Mouse (Mus musculus) monocyte, adult 5-6 weeks (primary cell): ENCODE results near the gene Vrk1. TPM values are rescaled to one million over a fixed set of nuclear protein-coding genes. Genes with fewer than 3 reads are reported as not detected.

ENCODE experiments used
- ATAC-seq: fragments of 153-309, 156-312 bp; replicated peaks from 2 replicates; pipeline ENCODE4 v1.8.0; 2017; ENCODE audit warnings: mild to moderate bottlenecking; ENCODE audit not compliant: low TSS enrichment, insufficient number of reproducible peaks, severe bottlenecking, poor library complexity, low FRiP score
- total RNA-seq: library from RNA; stranded (forward); fragments of 200-1000, 200-491, 200-594 nt; gene quantifications from 3 replicates; pipeline ENCODE4 v1.2.3, GENCODE M21; 2017

Gene Vrk1
- total RNA-seq, 1 experiment from 2014 or later, result 119 TPM

DNA sequence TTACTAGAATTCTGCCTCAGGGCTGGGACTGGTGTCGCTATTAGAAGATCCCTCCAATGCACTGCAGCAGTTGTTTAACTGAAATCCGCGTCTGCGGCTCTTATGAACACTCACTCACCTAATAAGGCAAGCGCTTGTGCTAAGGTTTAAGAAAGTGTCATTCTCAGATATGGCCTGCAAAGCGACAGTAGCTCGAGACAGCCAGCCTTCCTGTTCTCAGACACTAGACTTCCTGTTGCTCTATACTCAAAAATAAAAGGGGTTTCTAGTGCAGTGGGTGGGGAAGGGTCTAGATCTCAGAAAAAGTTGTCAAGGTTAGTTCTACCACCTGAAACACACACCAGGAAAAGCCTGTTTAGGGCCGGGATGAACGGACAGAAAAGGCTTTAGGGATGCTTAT lies 21.9 kb downstream of the Vrk1 start:
- ATAC-seq, result no peak

DNA sequence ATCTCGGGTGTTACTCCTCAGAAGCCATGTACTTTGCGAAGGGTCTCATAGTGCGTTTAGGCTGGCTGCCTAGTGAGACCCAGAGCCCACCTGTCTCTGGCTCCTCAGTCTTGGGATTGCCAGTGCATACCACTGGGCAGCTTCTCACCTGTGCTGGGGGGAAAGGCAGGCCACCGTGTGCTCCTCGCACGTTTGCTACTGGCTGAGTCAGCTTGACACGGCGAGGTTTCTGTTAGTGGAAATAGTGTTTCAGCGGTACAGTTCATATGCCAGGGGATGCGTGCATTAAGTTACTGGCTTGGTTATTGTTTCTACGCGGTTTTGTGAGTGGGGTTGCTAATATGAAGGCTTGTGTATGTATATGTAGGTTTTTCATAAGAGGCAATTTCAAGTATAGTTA lies 22.3 kb downstream of the Vrk1 start:
- ATAC-seq, result no peak

DNA sequence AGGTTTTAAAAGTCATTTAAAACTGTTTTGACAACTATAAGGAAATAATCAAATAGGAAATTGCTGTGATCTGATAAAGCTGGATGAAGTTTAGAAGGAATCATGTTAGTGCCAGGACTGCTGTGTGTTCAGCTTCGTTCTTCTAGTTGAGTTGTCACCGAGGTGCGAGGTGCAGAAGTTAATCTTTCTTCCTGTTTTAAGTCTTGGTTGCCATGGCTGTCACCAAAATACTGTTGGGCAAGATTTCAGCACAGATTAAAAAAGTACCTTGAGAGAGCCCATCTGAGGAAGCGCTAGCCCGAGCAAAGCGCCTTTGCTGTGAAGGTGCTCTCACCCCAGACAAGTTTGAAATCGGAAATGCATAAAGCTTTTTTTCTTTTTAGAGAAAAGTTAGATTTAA lies 24.2 kb downstream of the Vrk1 start:
- peak; percentile 58 for ATAC-seq

DNA sequence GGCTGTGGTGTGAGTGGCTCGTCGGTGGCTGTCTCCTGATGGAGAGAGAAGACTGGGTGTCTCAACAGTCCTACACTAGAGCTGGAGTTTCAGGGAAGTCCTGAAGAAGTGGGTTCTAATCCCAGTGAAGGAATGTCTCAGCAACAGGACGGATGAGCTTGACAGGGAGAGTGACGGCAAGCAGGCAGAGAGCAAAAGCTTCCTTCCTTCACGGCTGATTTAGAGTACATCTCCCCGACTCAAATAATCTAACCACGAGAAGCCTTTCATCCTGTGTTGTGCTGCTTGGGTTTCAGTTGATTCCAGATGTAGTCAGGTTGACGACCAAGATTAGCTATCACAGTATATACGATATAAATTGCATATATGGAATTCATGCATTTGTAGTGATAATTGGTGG lies 24.7 kb downstream of the Vrk1 start:
- ATAC-seq, result no peak

DNA sequence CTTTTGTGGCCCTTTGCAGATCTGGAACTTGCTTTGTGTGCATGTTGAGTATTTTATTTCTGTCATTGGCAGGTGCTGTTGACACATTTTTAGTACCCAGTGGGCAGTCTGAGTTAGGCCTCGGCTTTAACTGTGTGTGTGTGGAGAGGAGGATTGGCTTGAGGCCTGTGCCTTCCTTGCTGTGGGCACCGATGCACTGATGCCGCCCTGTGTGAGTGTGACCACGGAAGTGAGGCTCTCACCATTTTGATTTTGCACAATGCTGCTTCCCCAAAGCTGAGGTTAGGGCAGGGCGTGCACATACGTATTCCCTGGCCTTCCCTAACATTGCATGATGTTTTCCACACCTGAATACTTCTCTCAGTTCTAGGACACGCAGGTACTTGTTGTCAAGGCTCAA lies 30.2 kb downstream of the Vrk1 start:
- no peak for ATAC-seq

DNA sequence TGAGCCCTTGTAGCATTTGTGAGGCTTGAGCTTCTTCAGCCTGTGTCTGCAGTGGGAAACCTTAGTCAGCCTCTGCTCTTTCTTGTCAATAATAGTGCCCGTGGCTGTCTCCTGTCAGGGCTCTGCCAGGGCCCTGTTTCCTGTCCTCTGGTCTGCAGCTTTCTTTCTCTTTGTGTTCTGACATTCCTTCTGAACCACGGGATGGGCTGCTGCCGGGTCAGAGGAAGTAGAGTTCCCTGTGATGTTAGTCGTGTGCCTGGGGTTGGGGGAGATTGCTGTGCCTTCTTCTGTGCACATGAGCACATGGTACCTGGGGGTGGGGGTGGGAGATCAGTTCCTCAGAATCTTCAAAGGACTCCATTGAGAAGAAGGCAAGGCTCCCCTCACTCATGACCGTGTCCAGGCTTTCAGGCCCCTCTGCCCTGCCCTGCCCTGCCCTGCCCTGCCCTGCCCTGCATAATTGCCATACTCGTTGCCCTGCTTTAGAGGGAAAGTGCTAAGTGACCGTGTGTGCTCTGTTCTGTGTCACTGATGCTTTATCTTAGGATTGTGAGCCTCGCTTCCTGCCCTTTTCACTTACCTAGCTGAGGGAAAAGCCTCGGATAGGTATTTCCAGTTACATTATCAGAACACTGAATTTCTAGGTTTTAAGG lies 36.2 kb downstream of the Vrk1 start:
- ATAC-seq, result no peak

DNA sequence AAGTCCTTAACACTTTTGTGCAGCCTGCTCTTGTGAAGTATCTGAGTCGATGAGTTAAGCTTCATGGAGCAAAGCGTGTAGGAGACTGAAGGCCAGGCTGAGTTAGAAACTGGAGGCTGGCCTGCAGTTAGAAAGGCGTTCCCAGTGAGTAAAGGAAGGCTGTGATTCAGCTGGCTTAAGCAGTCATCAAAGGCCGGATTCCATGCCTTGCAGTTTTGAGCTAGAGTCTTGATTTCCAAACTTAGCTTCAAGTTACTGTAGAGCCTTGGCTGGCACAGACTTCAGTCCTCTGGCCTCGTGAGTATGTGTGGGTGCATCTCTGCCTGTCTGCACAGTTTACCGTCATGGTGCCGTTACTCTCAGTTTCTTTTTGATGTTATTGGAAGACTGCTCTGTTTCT lies 42.2 kb downstream of the Vrk1 start:
- no peak for ATAC-seq

DNA sequence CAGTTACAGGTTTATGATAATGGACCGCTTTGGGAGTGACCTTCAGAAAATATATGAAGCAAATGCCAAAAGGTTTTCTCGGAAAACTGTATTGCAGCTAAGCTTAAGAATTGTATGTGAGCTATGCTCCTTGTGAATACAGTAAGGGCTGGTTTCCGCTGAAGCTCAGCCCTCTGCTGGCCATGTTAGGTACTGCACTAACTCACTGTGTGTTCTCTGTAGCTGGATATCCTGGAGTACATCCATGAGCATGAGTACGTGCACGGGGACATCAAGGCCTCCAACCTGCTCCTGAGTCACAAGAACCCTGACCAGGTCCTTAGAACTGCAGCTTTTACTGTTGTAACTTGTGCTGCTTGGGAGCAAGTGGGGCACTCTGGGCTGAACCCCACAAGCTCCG lies 45.8 kb downstream of the Vrk1 start:
- peak; percentile 80 for ATAC-seq

DNA sequence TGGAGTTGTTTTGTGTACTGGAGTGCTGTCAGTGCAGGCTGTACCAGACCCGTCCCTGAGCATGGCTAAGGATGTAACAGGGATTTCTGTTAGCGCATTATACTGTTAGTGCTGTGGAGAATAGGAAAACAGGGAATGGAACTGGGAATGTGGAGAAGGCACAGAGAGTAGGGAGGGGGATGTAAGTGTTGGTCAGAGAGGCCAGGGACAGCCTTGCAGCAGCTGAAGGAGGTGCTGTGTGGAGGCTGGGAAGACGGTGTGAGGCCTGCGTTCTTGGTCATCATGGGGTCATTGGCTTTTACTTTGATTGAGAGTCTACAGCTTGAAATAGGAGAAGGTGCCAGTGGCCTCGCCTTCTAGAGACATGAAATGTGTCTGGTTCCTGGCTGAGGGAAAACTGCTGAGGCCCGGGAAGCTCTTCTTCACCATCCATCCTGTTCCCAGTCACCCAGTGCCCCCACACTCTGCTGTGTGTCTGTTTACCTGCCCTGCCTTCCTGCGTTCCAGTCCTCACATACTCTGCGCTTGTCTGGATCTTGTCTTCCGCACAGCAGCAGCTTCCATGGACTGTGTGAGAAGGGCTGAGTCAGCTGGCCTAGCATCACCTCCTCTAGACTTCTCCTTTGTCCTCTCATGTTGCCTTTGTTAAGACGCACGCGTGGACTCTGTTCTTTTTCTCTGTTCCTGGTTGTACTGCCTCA lies 50.0 kb downstream of the Vrk1 start:
- ATAC-seq, result no peak

DNA sequence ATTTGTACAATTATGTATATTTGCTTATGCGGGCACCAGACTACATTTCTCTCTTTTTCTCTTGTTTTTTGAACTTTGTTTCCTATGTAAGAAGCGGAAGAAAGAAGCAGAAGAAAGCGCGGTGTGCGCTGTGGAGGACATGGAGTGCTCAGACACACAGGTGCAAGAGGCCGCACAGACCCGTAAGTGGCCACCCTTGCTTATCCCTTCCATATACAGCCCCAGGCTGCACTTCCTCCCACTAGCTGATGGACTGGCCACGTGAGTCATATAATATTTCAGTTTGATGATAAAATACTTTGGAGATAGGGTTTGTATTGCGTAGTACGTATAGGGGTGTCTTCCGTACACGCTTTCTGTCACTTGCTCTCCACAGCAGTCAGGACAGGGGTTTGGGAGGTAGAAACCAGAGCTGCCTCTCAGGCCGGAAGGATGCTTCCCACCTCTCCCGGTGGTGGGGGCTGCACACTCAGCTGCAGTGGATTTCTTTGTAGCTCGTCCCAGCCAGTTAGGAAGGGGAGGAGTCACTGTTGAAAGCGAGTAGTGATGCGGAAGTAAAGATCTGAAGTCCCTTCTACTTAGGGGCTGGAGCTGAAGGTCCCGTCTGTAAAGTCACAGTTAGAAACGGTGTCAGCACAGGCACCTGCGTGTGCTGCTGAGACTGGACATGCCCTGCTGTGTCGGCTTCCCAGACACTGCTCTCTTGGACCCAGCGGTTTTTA lies 60.6 kb downstream of the Vrk1 start:
- ATAC-seq, result no peak

DNA sequence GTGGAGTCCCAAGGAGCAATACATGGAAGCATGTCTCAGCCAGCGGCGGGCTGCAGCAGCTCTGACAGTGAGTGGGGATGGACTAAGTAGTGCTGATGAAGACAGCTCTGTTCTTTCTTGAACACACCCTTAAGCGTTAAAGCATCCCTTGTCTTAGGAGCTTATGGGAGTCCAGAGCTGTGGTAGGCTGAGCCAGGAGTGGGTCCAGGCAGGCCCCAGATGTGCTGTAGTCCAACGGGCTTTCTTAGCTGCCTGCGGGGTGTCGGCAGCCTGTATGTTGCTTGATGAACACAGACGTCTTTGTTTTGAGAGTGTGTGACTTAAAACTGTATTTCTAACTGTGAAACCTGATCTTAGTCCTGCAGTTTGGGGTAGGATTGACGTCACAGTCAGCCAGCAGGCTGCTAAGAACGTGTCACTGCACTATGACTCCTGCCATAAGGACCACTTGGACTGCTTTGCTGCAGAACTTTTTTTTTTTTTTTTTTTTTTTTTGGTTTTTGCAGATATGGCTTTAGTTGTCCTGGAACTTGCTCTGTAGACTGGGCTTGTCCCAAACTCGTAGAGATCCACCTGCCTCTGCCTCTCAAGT lies 61.6 kb downstream of the Vrk1 start:
- no peak for ATAC-seq

DNA sequence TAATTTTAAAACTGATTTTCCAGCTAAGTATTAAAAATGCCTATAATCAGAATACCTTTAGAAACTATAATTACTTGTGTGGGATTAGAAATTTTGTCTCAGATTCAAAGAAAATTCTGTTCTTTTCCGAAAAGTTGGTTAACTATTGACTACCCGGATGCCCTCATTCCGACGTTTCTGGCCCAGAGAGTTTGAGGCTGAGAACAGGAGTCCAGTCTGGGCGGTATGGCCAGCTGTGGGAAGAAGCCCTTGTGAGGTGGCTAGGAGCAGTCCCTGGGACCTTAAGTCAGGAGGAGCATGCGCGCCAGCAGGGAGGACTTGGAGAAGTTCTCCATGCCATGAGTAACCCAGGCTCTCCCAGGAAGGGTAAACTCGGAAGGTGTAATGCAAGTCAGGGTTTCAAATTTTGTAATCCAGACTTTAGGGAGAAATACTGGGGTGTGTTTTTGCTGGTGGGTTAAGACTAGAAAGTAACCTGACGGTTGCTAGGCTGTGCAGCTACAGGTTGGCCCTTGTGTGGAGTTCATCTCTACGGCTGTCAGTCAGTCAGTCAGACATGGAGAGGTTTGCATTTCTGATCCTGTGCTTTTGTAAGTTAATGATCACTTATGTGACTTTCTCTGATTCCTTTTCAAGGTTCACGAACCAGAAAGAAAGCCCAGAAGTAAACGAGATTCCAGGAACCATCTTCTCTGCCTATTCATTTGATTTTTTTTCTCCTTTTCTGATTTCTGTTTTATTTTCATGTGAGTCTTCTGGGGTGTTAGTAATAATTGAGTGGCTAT lies 64.5 kb downstream of the Vrk1 start:
- no peak for ATAC-seq

DNA sequence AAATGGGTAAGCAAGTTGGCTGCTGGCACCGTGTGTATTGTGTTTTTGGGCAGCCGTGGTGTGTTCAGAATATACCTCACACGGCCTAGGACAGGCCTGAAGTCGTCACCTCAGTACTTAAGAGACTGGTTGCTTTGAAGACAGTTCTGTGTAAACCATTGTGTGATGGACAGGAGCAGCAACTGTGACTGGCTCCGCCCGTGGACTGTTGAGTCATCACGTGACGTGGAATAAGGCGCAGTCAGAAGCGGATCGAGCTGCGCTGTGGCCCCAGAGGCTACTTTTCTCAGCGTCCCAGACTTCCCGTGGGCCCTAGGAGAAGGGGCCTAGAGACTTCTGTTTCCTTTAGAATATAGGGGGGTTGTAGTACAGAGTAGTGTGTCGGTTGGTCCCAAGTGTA lies 66.1 kb downstream of the Vrk1 start:
- no peak for ATAC-seq

DNA sequence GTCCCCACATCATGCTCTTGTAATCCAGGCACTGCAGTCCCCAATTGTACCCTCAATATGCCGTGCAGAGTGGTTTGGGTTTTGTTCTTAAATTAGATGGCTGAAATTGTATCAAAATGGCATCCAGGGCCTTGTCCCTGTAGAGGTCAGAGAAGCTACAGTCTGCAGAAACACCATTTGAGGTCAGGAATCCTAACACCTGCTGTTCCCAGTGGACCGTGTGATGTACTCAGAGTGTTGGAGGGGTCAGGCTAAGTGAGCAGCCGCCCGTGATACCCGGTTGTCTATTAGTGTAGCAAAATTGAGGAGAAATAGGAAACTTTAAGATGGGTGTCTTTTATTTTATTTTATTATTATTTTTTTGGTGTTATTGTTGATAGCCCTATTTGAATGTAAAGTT lies 70.5 kb downstream of the Vrk1 start:
- no peak for ATAC-seq

DNA sequence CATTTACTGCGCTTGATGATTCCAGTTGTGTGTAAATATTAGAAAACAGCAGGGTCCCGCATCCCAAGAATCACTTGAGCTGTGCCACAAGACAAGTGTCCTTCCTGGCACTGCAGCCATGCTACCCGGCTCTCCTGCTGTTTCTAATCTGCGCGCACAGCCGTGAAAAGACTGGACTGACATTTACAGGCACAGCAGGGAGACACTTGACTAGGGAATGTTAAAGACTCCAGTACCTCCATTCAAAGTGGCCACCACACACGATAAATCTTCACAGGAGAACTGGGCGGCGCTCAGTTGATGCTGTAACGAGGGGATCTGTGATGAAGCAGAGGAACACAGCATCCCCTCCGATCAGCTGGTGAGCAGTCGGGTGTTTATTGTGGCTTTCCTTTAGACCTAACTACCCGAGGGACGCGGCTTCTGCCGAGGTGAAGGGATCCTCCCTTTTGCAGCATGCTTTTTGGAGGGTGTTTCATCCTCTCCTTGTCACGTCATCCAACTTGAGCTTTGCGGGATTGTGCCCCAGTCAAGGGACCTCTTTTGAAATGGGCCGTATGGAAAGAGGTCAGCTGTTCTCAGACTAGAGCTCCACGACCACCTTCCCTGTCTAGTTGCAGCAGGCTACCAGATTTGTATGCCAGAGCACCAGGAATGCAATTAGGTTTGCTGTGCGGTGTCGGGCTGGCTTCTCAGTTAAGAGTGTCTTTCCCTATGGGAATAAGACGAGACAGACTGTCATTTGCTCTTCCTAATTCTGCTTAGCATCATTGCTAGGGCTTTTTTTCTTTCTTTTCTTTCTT lies 71.1 kb downstream of the Vrk1 start:
- no peak for ATAC-seq

DNA sequence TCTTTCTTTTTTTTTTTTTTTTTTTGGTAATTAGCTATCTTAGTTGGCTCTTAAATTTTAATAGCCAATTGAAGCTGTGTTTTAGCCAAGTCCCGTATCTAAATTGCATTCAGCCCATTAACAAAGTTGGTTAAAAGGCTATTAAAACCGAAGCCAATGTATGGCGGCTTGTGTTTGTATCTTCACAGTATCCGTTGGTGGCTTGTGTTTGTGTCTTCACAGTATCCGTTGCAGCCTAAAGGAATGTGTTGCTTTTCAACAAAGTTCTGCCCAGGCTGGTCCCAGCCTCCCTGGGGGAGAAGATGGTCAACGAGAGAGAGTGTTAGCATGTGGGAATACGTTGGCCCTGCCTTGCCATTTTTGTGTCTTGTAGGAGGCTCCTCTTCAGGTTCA lies 71.7 kb downstream of the Vrk1 start:
- no peak for ATAC-seq

DNA sequence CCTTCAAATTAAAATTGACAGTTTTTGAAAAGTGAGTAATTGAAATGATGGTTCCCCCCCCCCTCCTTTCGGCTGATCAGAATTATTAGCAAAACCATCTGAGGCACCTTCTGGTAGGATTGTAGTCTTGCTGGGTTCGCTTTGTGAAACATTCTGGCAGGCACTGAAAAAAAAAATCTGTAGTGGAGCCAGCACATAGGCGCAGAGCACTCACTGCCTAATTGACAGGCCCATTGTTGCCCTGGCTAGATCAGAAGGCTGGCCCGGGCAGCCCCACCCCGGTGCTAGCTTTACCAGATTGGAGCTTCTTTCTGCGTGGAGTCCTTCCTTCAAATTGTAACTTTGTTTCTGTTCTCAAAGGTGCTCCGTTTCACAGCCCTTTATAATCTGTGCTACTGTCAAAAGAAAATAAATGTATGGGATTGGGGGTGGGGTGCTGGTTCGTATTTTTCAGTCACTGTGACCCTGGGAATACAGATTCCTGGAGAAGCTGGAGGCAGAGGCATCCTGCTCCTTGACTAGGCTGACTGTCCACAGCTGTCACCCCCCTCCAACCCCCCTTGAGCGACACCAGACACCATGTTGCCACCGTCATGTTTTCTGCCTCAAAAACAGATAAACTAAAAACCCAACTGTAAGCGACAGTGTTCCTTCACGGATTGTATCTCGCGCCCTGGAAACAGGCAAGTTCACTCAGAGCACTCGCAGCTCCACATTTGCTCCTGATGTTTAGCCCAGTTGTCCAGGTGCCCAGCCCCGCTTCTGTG lies 72.3 kb downstream of the Vrk1 start:
- no peak for ATAC-seq

DNA sequence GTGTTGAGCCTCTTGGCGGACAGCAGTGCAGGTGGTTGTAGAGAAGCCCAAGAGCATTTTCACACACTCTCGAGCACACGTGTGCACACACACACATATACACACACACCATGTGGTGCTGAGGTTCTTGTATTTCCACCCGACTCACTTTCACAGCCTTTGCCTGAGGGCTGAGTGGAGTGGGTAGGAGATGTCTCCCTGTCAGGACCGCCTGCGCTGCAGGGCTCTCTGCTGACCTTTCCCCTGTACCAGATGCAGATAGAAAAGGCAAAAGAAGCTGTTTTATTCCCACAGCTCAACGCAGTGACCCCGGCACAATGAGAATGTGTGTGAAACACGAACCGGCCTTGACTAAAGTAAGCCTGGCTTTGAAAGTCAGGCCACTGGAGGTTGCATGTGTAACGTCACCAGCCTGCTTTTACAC lies 72.9 kb downstream of the Vrk1 start:
- no peak for ATAC-seq
